Mouse (Mus musculus) lung, adult 2 months (tissue): ENCODE data around the gene Tex38.

Experiments
- CTCF ChIP-seq: fragments of 200-500 bp; IDR thresholded peaks from 2 replicates; pipeline ENCODE4 v1.5.1; 2011; ENCODE audit warnings: mild to moderate bottlenecking, low read length, control low read depth; ENCODE audit not compliant: insufficient read depth
- POLR2A ChIP-seq: fragments of 200-500 bp; IDR thresholded peaks from 2 replicates; pipeline ENCODE4 v1.6.1; 2011; ENCODE audit warnings: low read depth, mild to moderate bottlenecking, control low read depth, low read length, borderline replicate concordance; ENCODE audit errors: extremely low read depth

DNA sequence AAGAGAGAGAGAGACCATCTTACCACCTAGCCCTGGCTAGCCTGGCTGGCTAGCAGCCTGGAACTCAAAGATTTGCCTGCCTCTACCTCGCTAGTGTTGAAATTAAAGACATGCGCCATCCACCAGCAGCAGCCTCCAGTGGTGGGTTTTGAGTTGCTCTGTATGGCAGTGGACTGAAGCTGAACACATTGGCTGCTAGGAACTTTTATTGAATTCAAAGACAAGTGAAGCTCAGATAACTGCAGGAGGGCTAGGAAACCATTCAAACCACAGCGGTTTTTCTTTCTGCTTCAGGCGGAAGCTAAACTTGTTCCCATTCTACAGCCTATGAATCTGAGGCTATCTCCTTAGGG, 46.7 kb upstream of the Tex38 start:
- TF ChIP-seq CTCF (no peak), POLR2A (no peak)
